Mouse (Mus musculus) heart, postnatal 0 days (tissue): Measurements from ENCODE around the gene Thnsl2. TPM values are rescaled to one million over a fixed set of nuclear protein-coding genes. Genes with fewer than 3 reads are reported as not detected.

Source experiments
- ATAC-seq: fragments of 200-750 bp; cut with Nextera tagmentation; 2 replicates; pipeline ENCODE4 v1.8.0; 2017; ENCODE audit warnings: low read depth, moderate number of reproducible peaks, moderate library complexity; ENCODE audit not compliant: insufficient read depth
- DNase-seq: peaks from one replicate; pipeline ENCODE4 v3.0.0-alpha.2; 2016; ENCODE audit warnings: low spot score
- H3K27ac ChIP-seq: fragments of 300-500 bp; sonication (generic); 2 replicates; pipeline ENCODE4 v1.5.1; 2014; ENCODE audit warnings: low read depth, mild to moderate bottlenecking
- H3K27me3 ChIP-seq: fragments of 300-500 bp; sonication (generic); 2 replicates; pipeline ENCODE4 v1.6.1; 2014; ENCODE audit warnings: low read length, mixed read lengths; ENCODE audit not compliant: control insufficient read depth, insufficient read depth
- H3K36me3 ChIP-seq: fragments of 300-500 bp; sonication (generic); replicated peaks from 2 replicates; pipeline ENCODE4 v1.6.1; 2014; ENCODE audit warnings: low read length, mixed read lengths; ENCODE audit not compliant: control insufficient read depth, insufficient read depth
- H3K4me1 ChIP-seq: fragments of 300-500 bp; sonication (generic); 2 replicates; pipeline ENCODE4 v1.6.1; 2014; ENCODE audit warnings: antibody characterized with exemption; ENCODE audit not compliant: control insufficient read depth, insufficient read depth
- H3K4me2 ChIP-seq: fragments of 300-500 bp; sonication (generic); 2 replicates; pipeline ENCODE4 v1.6.1; 2014; ENCODE audit warnings: low read depth, mild to moderate bottlenecking, low read length, moderate library complexity
- H3K4me3 ChIP-seq: fragments of 300-500 bp; sonication (generic); 2 replicates; pipeline ENCODE4 v1.5.1; 2014; ENCODE audit warnings: low read depth, low read length
- H3K9ac ChIP-seq: fragments of 300-500 bp; sonication (generic); replicated peaks from 2 replicates; pipeline ENCODE4 v1.6.1; 2014; ENCODE audit warnings: low read depth, low read length, mixed read lengths
- H3K9me3 ChIP-seq: fragments of 300-500 bp; sonication (generic); replicated peaks from 2 replicates; pipeline ENCODE4 v1.6.1; 2016; ENCODE audit warnings: low read length; ENCODE audit not compliant: control insufficient read depth
- CTCF ChIP-seq: IDR thresholded peaks from 2 replicates; pipeline ENCODE4 v1.5.1; 2016; ENCODE audit warnings: antibody characterized with exemption, control low read depth, low read depth
- EP300 ChIP-seq: IDR thresholded peaks from 2 replicates; pipeline ENCODE4 v1.6.1; 2016; ENCODE audit warnings: antibody characterized with exemption, low read depth
- WGBS: fragments of 180-500 bp; shearing (Covaris S2); extraction: QIAGEN DNeasy Blood & Tissue Kit; methylation state at CpG from one replicate; pipeline ENCODE4 v1.1.7; 2014; 5-methylcytosine and 5-hydroxymethylcytosine counted together
- polyA plus RNA-seq: library from polyadenylated mRNA; unstranded; fragments of >200 nt; fragmentation: Nextera tagmentation; extraction: Ambion mirVana; gene quantifications from 2 replicates; pipeline ENCODE4 v1.2.1, GENCODE M21; 2015
- total RNA-seq: library from RNA; depleted of rRNA; stranded (reverse); fragments of >200 nt; gene quantifications from 2 replicates; pipeline ENCODE4 v1.2.3, GENCODE M21; 2014; ENCODE audit warnings: low replicate concordance; rRNA removed

Thnsl2 gene
- 3.7 and 11.1 TPM in 2 replicates for total RNA-seq
- polyA plus RNA-seq: 6.9 and 7.6 TPM in 2 replicates

DNA sequence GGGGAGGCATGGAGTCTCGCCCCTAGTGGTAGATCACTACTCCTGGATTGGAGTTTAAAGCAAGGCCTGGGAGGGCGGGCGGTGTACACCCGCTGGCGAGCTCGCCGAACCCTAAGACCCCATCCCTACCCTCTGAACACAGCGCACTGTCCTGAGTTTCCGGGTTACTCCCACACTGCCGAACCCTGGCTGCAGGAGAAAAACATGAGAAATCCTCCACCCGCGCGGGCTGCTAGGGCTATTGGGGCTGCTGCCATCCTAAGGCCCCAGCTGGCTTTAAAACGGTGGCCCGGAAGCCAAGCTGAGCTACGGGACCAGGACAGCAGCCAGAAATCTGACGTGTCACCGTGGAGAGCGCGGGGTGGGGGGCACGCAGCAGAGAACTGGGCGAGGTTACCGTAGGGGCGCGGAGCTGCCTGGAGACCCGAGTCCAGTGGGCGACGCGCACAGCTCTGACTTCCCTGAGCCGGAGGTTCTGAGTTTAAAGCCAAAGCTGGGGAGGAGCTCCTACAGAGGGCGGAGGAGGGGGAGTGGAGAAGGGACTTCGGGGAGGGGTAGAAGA is at the start of gene Thnsl2:
Gene Thnsl2, minus strand, starts transcription at position 546 of the 562 bp plus-strand sequence.
- Histone ChIP-seq H3K27me3 (no peaks in the 10 kb centered on the region), H3K9ac (peak within 1 kb of the TSS; percentile 81), H3K36me3 (no peaks in the 10 kb centered on the region), H3K27ac (peak within 1 kb of the TSS; percentile 71), H3K9me3 (no peaks in the 10 kb centered on the region), H3K4me1 (peaks cover 7% of the 10 kb centered on the region; the same call in 1 of the 2 replicates), H3K4me2 (peak within 1 kb of the TSS; percentile 94), H3K4me3 (peak within 1 kb of the TSS; percentile 79)
- TF ChIP-seq CTCF (peak; percentile 37), EP300 (no peak)
- WGBS: under 1% methylated on average over 32 of the region's 32 CpGs
- DNase-seq (peak; percentile 56), ATAC-seq (peak; percentile 90)

DNA sequence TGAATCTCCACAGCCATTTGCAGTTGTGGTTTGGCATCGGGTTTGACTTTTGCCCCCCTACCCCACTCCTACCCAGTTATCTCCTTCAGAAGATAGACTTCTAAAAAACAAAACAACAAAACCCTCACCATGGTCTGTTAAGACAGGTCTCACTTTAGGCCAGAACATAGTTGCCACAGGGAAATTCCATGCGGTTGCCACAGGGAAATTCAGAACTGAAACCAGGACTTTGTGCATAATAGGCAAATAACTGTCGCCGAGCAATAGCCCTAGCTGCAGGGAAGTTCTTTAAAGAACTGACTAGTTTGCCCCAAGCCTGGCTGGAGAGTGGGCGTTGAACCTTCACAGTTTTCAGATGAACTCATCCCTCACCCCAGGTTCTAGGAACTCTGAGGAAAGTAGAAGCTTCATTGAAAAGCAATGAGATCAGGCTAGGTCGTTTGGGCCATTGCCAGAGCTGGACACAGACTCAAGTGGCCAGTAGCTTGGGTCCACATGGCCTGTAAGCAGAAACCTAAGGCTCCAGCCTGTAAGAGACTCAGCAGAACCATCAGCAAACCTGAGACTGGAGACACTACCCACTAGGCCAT is 49.0 kb upstream of the Thnsl2 start:
- DNase-seq (no peak), ATAC-seq (no peak)
- Histone ChIP-seq H3K27ac (no peak overlapping the region), H3K4me2 (no peak overlapping the region), H3K36me3 (no peaks in the 10 kb centered on the region), H3K9me3 (no peaks in the 10 kb centered on the region), H3K4me1 (0 out of 2 replicates have a peak, but pooled peaks cover 4% of the 10 kb centered on the region), H3K9ac (no peak overlapping the region), H3K4me3 (no peak overlapping the region), H3K27me3 (no peaks in the 10 kb centered on the region)
- no peak for TF ChIP-seq EP300
- TF ChIP-seq CTCF: no peak
- WGBS: 78% methylated on average over 6 of the region's 6 CpGs

DNA sequence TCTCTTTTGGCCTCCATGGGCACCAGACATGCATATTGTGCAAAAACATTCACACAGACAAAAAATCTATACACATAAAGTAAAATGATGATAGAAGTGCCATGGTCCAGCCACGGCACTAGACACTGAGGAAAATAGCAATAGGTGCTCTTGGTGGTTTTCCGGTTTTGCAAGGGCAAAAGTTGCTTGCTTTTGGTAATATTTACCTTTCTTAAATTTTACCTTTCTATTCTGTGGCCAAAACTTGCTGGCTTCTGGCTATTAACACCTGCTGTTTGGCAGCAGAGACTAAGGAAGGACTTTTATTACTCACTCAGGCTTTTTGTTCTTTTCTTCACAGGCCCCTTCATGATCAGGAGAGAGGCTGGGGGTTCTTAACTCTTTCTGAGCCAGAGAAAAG is 46.3 kb upstream of the Thnsl2 start:
- Histone ChIP-seq H3K36me3 (no peaks in the 10 kb centered on the region), H3K4me3 (no peak overlapping the region), H3K4me1 (no peaks in the 10 kb centered on the region), H3K9me3 (no peaks in the 10 kb centered on the region), H3K27ac (no peak overlapping the region), H3K4me2 (no peak overlapping the region), H3K27me3 (no peaks in the 10 kb centered on the region), H3K9ac (no peak overlapping the region)
- TF ChIP-seq CTCF: no peak
- no peak for TF ChIP-seq EP300
- no peak for ATAC-seq
- DNase-seq: no peak
- WGBS: 91% methylated on average over 2 of the region's 2 CpGs

DNA sequence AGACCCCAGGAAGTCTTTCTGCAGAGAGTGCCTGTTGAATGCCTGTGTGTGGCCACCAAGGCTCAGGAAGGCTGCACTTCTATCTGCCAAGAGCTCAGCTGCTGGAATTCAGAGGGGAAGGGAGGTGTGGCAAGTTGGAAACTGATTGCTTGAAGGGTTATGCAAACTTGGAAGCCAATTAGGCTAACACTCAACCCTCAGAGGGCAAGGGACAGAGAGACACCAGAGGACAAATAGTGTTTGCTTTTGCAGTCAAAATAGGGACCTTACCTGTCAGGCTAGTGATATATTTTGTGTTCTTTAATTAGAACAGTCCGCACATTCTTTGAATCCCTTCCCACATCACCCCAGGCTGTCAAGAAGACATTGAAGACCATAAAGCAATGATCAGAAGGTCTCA is 45.3 kb upstream of the Thnsl2 start:
- H3K27me3 ChIP-seq: no peaks in the 10 kb centered on the region
- no peak overlapping the region for H3K9ac ChIP-seq
- no peak for ATAC-seq
- no peaks in the 10 kb centered on the region for H3K36me3 ChIP-seq
- TF ChIP-seq EP300: no peak
- no peak for TF ChIP-seq CTCF
- no peak overlapping the region for H3K4me2 ChIP-seq
- no peak for DNase-seq
- 50% methylated on average over 1 of the region's 1 CpGs for WGBS
- no peaks in the 10 kb centered on the region for H3K4me1 ChIP-seq
- H3K4me3 ChIP-seq: no peak overlapping the region
- H3K27ac ChIP-seq: no peak overlapping the region
- H3K9me3 ChIP-seq: no peaks in the 10 kb centered on the region

DNA sequence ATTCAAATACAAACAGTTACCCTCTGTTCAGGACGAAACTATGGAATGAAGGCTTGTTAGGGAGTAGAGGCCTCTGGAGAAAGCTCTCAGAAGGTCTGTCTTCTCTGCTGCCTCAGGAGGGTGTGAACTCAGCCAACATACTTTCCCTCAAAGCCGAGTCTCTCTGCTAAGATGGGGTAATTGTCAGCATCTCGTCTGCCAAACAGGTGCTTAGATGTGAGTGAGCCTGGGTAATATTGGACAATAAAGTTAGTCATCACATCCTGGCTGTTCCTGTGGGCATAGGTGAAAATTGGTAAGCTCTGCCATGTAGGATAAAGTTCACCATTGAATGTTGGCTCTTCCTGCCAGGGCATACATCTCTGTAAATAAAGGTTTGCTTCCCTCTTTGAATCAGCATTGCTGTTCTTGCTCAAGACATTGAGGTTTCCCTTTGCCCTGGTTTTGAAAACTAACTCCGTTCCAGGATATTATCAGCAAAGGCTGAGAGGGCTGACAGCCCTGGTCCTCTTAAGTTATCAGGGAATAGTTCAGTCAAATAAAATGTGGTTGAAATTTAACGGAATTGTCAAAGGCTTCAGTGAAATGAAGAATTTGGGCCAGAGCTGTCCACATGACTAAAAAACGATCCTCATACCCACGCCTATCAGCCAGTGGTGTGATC is 40.8 kb upstream of the Thnsl2 start:
- Histone ChIP-seq H3K4me1 (no peaks in the 10 kb centered on the region), H3K27me3 (no peaks in the 10 kb centered on the region), H3K27ac (no peak overlapping the region), H3K9ac (no peak overlapping the region), H3K4me2 (no peak overlapping the region), H3K9me3 (no peaks in the 10 kb centered on the region), H3K36me3 (no peaks in the 10 kb centered on the region), H3K4me3 (no peak overlapping the region)
- DNase-seq: no peak
- ATAC-seq: no peak
- WGBS: 55% methylated on average over 7 of the region's 7 CpGs
- no peak for TF ChIP-seq EP300
